Mouse (Mus musculus) small intestine, adult 2 months (tissue): Measurements from ENCODE around the gene Itih5.

Source experiments
- CTCF ChIP-seq: fragments of 200-500 bp; IDR thresholded peaks from 2 replicates; pipeline ENCODE4 v1.5.1; 2012; ENCODE audit warnings: low read depth, mild to moderate bottlenecking, control low read depth, inconsistent platforms, low read length, moderate library complexity, mixed read lengths; ENCODE audit not compliant: insufficient replicate concordance, insufficient read length; ENCODE audit errors: extremely low read depth
- POLR2A ChIP-seq: fragments of 200-500 bp; IDR thresholded peaks from 2 replicates; pipeline ENCODE4 v1.6.1; 2012; ENCODE audit warnings: low read depth, mild to moderate bottlenecking, control low read depth, inconsistent platforms, low read length, moderate library complexity

DNA sequence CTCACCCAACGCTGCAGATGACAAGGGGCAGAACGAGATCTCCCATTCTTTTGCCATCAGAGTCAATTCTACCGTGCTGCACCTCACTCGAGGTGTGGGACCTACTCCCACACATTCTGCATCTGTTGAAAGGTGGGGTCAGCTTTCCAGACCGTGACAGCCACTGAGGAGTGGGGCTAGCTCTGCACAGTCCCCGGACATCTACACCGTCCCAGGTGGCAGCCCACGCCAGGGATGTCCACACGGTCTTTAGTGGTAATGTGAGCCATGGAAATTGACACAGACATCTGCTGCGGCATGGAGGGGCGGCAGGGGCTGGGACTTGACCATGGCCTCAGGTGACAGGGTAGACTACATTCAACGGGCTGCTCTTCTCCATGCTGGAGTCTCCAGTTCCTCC, 60.1 kb downstream of the Itih5 start:
- TF ChIP-seq CTCF (no peak), POLR2A (no peak)
